Mouse (Mus musculus): ENCODE data around the gene H2-Q10. TPM values are rescaled to one million over a fixed set of nuclear protein-coding genes. Genes with fewer than 3 reads are reported as not detected.
"Not testable (repeated sequence)": the region's sequence is repeated elsewhere in the genome, so short reads cannot be mapped to it uniquely, and the experiment has no call there.

The H2-Q10 gene
- polyA plus RNA-seq, 1 experiment from 2014 or later, result 0.35 TPM

DNA sequence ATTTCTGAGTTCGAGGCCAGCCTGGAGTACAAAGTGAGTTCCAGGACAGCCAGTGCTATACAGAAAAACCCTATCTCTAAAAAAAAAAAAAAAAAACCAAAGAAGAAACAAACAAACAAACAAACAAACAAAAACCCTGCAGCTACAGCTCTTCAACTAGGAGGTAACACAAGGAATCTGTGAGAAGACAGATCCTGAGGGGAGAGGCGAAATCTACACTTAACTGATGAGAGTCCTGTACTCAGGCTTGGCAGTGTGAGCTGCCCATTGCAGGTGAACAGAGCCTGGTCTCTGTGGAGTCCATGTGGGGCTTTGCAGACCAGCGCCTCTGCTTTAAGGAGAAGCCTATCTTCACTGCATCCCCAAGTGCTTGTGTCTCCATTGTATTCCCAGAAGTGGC is 31.5 kb upstream of the H2-Q10 start:
- DNase-seq (ENCODE audit: low read depth, low spot score); ATAC-seq; in situ Hi-C loops (cut with MboI; ENCODE audit: low pct_unique_long_range_greater_than_20kb); POLR2A ChIA-PET; H3K27me3 ChIP-seq; CTCF ChIA-PET: not testable (repeated sequence)

DNA sequence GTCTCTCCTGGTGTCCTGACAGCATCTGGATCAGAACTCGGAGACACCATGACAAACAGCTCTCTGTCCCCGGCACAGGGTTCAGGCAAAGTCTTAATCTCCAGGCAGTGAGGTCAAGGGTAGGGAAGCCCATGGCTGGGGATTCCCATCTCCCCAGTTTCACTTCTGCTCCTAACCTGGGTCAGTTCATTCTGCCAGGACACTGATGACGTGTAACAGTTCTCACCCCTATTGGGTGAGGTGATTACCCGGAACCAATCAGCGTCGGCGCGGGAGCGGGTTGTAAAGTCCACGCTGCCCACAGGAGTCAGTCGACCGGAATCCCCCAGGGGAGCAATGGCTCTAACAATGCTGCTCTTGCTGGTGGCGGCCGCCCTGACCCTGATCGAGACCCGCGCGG is 31.0 kb upstream of the H2-Q10 start, which contains the start of gene H2-Q7:
TSS of gene H2-Q7 (plus strand) at position 271 of the 400 bp plus-strand sequence.
- POLR2A ChIA-PET; in situ Hi-C loops (cut with MboI; ENCODE audit: low pct_unique_long_range_greater_than_20kb); CTCF ChIA-PET; H3K27me3 ChIP-seq: not testable (repeated sequence)
- DNase-seq (ENCODE audit: low read depth, low spot score) (peak; percentile 7), ATAC-seq (peak; percentile 77)

DNA sequence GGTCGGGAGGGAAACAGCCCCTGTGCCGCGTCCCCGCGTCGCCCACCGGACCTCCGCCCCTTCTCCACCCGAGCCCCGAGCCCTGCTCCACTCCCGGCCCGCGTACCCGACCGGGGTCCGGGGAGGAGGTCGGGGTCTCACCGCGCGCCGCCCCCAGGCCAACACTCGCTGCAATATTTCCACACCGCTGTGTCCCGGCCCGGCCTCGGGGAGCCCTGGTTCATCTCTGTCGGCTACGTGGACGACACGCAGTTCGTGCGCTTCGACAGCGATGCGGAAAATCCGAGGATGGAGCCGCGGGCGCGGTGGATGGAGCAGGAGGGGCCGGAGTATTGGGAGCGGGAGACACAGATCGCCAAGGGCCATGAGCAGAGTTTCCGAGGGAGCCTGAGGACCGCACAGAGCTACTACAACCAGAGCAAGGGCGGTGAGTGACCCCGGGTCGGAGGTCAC is 30.6 kb upstream of the H2-Q10 start:
- CTCF ChIA-PET; in situ Hi-C loops (cut with MboI; ENCODE audit: low pct_unique_long_range_greater_than_20kb); DNase-seq (ENCODE audit: low read depth, low spot score); ATAC-seq; H3K27me3 ChIP-seq; POLR2A ChIA-PET: not testable (repeated sequence)

DNA sequence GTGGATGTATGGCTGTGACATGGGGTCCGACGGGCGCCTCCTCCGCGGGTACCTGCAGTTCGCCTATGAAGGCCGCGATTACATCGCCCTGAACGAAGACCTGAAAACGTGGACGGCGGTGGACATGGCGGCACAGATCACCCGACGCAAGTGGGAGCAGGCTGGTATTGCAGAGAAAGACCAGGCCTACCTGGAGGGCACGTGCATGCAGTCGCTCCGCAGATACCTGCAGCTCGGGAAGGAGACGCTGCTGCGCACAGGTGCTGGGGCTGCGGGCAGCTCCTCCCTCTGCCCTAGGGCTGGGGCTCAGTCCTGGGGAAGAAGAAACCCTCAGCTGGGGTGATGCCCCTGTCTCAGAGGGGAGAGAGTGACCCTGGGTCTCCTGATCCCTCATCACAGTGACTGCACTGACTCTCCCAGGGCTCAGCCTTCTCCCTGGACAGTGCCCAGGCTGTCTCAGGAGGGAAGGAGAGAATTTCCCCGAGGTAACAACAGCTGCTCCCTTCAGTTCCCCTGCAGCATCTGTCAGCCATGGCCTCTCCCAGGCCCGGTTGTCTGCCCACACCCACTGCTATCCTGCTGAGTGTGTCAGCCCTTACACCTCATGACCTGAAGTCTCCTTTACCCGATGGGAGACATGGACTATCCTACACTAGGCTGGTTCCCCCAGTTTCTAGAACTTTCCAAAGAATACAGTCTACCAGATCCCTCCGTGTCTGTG is 29.8 kb upstream of the H2-Q10 start:
- DNase-seq (ENCODE audit: low read depth, low spot score); ATAC-seq; POLR2A ChIA-PET; in situ Hi-C loops (cut with MboI; ENCODE audit: low pct_unique_long_range_greater_than_20kb); CTCF ChIA-PET; H3K27me3 ChIP-seq: not testable (repeated sequence)

DNA sequence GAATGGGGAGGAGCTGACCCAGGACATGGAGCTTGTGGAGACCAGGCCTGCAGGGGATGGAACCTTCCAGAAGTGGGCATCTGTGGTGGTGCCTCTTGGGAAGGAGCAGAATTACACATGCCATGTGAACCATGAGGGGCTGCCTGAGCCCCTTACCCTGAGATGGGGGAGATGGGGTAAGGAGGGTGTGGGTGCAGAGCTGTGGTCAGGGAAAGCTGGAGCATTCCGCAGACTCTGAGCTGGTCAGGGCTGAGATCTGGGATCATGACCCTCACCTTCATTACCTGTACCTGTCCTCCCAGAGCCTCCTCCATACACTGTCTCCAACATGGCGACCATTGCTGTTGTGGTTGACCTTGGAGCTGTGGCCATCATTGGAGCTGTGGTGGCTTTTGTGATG is 27.5 kb upstream of the H2-Q10 start:
- CTCF ChIA-PET; DNase-seq (ENCODE audit: low read depth, low spot score); ATAC-seq; H3K27me3 ChIP-seq; POLR2A ChIA-PET; in situ Hi-C loops (cut with MboI; ENCODE audit: low pct_unique_long_range_greater_than_20kb): not testable (repeated sequence)

DNA sequence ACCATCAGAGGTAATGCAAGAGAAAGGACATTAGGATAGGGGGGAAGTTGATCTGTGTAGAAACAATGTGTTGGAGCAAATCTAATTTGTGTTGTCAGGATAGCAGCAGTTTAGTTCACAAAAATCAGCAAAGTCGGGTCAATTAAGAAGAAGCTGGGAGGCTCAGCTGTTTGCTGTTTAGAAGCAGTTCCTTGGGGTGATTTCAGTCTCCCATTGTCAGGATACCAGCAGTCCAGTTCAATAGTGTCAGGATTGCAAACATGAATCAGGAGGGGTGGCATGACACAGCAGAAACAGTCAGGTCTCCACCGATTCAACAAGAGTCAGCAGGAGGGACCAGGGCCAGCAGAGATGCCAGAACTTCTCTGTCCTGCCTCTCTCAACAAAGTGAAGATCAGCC is 25.4 kb upstream of the H2-Q10 start:
- DNase-seq (ENCODE audit: low read depth, low spot score); POLR2A ChIA-PET; ATAC-seq; CTCF ChIA-PET; in situ Hi-C loops (cut with MboI; ENCODE audit: low pct_unique_long_range_greater_than_20kb); H3K27me3 ChIP-seq: not testable (repeated sequence)

DNA sequence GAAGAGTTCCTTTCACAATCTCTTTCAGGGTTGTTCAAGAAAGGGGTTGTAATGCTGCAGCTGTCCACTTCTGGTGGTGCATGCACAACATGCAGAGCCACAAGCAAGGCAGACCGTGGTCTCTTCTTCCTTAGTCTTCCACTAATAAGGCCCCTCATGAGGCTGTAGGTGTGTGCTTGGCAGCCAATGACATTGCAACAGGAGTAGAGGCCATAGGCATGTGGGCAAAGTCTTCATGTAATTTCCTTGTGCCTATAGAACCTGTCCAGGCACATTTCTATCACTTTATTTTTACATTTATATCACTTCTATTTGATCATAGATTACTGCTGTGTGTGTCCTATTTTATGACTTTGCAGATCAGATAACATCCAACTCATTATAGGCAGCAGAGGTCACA is 11.6 kb upstream of the H2-Q10 start:
- CTCF ChIA-PET, result not testable (repeated sequence)

DNA sequence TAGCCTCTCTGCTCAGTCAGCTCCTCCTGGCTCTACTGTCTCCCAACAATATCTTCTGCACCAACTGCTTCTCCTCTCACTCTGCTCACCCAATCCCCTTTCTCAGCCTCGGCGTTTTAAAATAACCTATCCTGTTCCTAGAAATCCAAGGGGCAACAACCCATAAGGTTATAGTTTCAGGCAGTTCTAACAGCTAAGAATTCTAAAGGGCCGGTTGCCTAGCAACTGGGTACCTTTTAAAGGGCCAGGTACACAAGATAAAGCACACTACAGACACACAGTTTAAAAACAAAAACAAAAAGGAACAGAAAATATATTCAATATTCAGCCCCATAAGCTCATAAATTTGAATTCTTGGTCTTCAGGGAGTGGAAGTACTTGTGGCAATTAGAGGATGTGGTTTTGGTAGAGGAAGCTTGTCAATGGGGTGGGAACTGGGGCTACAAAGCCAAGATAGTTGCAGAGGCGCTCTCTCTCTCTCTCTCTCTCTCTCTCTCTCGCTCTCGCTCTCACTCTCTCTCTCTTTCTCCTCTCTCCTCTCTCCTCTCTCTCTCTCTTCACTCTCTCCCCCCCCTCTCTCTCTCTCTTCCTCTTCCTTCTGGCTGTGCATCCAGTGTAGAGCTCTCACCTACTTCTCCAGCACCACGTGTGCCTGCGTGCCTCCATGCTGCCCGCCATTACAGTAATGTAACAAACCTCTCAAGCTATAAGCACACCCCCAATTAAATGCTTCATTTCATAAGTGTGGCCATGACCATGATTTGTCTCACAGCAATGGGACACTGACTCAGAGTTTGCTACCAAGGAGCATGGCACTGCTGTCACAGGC is 9.2 kb upstream of the H2-Q10 start:
- POLR2A ChIA-PET; in situ Hi-C loops (cut with MboI; ENCODE audit: low pct_unique_long_range_greater_than_20kb): not testable (repeated sequence)

More for the DNA sequence above, 11.6 kb upstream of the H2-Q10 start:
- DNase-seq (ENCODE audit: low read depth, low spot score); in situ Hi-C loops (cut with MboI; ENCODE audit: low pct_unique_long_range_greater_than_20kb); POLR2A ChIA-PET; ATAC-seq; H3K27me3 ChIP-seq: not testable (repeated sequence)

DNA sequence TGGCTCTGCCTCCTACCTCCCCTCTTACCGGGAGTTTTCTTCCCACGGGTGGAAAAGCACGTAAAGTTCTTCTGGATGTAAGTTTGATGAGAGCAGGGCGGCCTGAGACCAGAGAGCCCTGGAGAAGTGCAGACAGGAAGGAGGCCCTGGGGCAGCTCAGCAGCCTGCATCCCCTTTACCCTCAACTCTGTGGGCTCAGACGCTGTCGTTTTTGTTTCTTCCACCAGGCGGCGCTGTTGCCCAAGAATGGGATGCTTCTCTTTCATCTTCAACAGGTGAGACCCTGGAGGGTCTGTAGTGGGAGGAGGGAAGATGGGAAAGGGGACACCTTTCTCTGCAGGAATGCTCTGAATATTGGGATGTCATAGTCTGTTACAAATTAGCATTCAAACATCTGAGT is 4.2 kb upstream of the H2-Q10 start:
- POLR2A ChIA-PET; ATAC-seq; in situ Hi-C loops (cut with MboI; ENCODE audit: low pct_unique_long_range_greater_than_20kb); CTCF ChIA-PET; DNase-seq (ENCODE audit: low read depth, low spot score); H3K27me3 ChIP-seq: not testable (repeated sequence)

More for the DNA sequence above, 9.2 kb upstream of the H2-Q10 start:
- DNase-seq (ENCODE audit: low read depth, low spot score); H3K27me3 ChIP-seq; CTCF ChIA-PET; ATAC-seq: not testable (repeated sequence)

DNA sequence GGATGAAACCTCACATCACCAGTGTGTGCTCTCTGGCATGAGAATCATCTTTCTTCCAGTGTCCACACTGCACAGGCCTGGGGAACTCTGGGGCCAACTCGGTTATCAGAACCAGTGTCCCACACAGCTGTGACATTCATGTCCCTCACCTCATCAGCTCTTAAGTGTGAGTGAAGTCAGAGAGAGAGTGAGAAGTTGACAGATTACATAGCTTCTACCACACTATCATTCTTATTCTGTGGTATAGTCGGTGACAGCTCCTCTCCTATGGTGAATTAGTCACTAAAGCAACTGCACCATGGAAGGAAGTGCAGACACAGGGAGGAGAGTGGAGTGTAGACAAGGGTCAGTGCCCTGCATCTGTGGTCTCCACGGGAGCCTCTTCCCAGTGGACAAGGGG is 953 bp upstream of the H2-Q10 start:
- CTCF ChIA-PET; ATAC-seq; DNase-seq (ENCODE audit: low read depth, low spot score); H3K27me3 ChIP-seq; in situ Hi-C loops (cut with MboI; ENCODE audit: low pct_unique_long_range_greater_than_20kb); POLR2A ChIA-PET: not testable (repeated sequence)

DNA sequence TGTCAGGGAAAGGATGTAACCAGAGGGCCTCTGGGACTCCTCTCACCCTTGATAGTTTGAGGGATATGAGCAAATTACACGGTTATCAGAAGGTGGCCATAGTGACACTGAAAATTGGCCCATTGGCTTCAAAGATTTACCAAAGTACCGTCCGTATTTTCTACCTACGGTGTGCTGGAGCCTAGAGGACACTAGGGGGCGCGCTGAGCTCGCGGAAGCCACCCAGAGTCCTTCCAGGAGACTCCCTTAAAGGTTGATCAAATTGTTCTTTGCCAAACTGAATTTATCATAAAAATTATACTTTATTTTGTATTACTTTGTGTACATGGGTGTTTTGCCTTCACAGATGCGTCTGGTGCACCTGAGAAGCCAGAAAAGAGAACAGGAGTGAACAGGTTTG is 14.2 kb downstream of the H2-Q10 start:
- ChIA-PET CTCF (interaction anchor here (1.0 to 4.0 kb wide), 3 partner anchors 12 to 50 kb away, joined by 3 to 16 read pairs (median 6); no protein-coding TSS in a partner anchor), POLR2A (no interaction called here)
- in situ Hi-C loops (cut with MboI; ENCODE audit: low pct_unique_long_range_greater_than_20kb), result no loop called here
- peak; percentile 95 for TF ChIP-seq CTCF (IDR thresholded peaks at IDR 0.05)
- H3K27me3 ChIP-seq, result peaks cover 4% of the 10 kb centered on the region
- DNase-seq (ENCODE audit: low read depth, low spot score) (no peak), ATAC-seq (no peak)

All from Patski (cell line).